Mouse (Mus musculus): ENCODE data around the gene Kcnj15. TPM values are rescaled to one million over a fixed set of nuclear protein-coding genes. Genes with fewer than 3 reads are reported as not detected.

The Kcnj15 gene
- total and polyA plus RNA-seq, 2 experiments from 2014 or later: 0.05 to 0.34 TPM

DNA sequence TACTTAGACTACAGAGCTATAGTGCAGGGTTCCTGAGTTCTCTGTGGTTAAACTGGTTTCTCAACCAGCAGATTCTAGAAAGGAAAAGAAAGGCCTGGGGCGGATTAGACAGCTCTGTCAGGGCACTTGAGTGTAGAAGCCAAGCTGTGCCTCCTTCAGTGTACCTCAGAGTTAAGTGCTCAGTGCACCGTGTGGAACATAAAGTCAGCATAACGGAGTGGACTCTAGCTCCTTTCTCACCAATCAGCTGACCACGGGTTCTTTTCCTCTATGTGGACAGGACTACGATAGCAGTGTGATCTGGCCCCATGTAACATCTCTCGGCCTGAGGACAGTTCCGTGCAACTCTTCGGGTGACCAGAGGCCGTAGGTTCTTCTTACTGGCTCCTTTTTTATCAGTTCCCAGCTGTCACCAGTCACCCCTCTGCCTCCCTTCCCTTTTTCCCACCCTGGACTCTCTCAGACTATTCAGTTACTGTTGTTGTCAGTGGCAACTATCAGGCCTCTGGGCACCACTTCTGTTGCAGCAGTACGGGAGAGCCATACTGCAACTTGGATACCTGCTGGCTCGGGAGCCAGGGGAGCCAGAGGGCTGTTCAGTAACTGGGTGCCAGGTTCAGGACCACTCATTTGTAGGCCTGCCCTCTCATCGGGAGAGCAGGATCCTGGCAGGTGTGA is 12.6 kb upstream of the Kcnj15 start:
- H3K9me3 ChIP-seq (ENCODE audit: low read length): no peaks in the 10 kb centered on the region
- no peaks in the 10 kb centered on the region for H3K27me3 ChIP-seq (ENCODE audit: insufficient read depth, low read length)
- no peak for TF ChIP-seq CTCF (IDR thresholded peaks at IDR 0.05; ENCODE audit: low read depth)
- no peaks in the 10 kb centered on the region for H3K36me3 ChIP-seq (ENCODE audit: insufficient read depth, low read length)
- H3K27ac ChIP-seq: no peak overlapping the region
- WGBS: 83% methylated on average over 12 of the region's 12 CpGs
- no peak for ATAC-seq
- no peak overlapping the region for H3K4me3 ChIP-seq (ENCODE audit: low read length)
- H3K4me2 ChIP-seq (ENCODE audit: low read depth, low read length): no peak overlapping the region
- no peaks in the 10 kb centered on the region for H3K4me1 ChIP-seq (ENCODE audit: insufficient read depth, low read length)
- no peak overlapping the region for H3K9ac ChIP-seq (replicated peaks; ENCODE audit: low read length)
- DNase-seq (ENCODE audit: low spot score): no peak

DNA sequence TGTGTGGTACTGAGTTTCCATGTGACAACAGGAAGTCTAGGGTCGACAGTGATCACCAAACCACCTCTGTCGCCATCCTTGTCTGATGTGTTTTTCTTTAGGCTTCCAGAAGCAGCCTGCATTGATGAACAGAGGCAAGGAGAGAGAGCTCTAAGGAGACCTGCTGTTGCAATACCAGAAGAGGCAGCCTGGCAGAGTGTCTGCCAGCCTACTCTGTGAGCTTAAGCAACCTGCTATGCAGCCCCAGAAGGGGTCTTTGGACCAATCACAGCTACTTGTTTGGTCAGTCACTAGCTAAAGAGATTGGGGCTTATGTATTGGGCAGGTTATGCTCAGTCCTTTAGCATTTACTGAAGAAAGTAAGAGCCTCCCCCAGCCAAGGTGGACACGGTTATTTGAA is 11.9 kb upstream of the Kcnj15 start:
- no peak overlapping the region for H3K27ac ChIP-seq
- H3K9ac ChIP-seq (replicated peaks; ENCODE audit: low read length): no peak overlapping the region
- H3K36me3 ChIP-seq (ENCODE audit: insufficient read depth, low read length): no peaks in the 10 kb centered on the region
- H3K4me2 ChIP-seq (ENCODE audit: low read depth, low read length): no peak overlapping the region
- TF ChIP-seq CTCF (IDR thresholded peaks at IDR 0.05; ENCODE audit: low read depth): no peak
- H3K27me3 ChIP-seq (ENCODE audit: insufficient read depth, low read length): no peaks in the 10 kb centered on the region
- no peak overlapping the region for H3K4me3 ChIP-seq (ENCODE audit: low read length)
- ATAC-seq (no peak), DNase-seq (ENCODE audit: low spot score) (peak; percentile 9)
- no peaks in the 10 kb centered on the region for H3K4me1 ChIP-seq (ENCODE audit: insufficient read depth, low read length)
- WGBS: 83% methylated on average over 3 of the region's 3 CpGs
- H3K9me3 ChIP-seq (ENCODE audit: low read length): no peaks in the 10 kb centered on the region

DNA sequence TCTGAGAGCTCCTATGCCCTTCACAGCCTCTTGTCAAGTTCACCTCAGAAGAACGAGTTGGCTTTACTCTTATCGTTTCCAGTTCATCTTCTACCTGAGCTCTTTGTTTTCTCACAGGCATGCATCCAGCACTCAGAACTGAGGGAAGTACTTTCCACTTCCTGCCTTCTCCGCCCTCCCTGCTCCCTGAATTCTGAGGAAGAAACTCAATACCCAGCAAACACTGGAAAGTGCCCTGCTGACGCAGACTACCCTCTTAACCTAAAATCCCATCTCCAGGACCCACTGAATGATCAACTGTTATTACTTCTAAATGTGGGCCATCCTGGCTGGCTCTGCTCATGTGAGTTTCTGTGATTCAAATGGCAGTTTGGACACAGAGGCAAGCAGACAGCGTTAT is 8.7 kb upstream of the Kcnj15 start:
- 86% methylated on average over 5 of the region's 5 CpGs for WGBS
- DNase-seq (ENCODE audit: low spot score) (no peak), ATAC-seq (no peak)
- Histone ChIP-seq H3K4me1 (ENCODE audit: insufficient read depth, low read length) (no peaks in the 10 kb centered on the region), H3K9me3 (ENCODE audit: low read length) (no peaks in the 10 kb centered on the region), H3K9ac (replicated peaks; ENCODE audit: low read length) (no peak overlapping the region), H3K4me3 (ENCODE audit: low read length) (no peak overlapping the region), H3K27ac (no peak overlapping the region), H3K27me3 (ENCODE audit: insufficient read depth, low read length) (no peaks in the 10 kb centered on the region), H3K36me3 (ENCODE audit: insufficient read depth, low read length) (no peaks in the 10 kb centered on the region), H3K4me2 (ENCODE audit: low read depth, low read length) (no peak overlapping the region)
- no peak for TF ChIP-seq CTCF (IDR thresholded peaks at IDR 0.05; ENCODE audit: low read depth)

DNA sequence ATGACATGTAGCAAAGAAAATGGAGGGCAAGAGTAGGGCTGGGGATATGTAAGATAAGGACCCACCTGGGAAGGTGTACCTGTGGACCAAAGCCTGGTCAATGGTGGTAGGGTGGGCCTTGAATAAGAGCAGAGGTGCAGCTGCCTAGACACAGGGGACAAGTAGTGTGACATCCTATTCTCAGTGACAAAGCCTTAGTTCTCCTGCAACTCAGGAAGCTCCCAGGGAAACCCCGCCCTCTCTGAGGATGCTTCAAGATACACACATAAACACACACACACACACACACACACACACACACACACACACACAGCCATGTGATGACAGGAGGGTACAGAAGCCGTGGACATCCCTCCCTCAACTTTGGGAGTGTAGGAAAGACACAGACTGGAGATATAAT is 710 bp upstream of the Kcnj15 start:
- Histone ChIP-seq H3K36me3 (ENCODE audit: insufficient read depth, low read length) (no peaks in the 10 kb centered on the region), H3K4me1 (ENCODE audit: insufficient read depth, low read length) (no peaks in the 10 kb centered on the region), H3K4me2 (ENCODE audit: low read depth, low read length) (no peak overlapping the region), H3K9ac (replicated peaks; ENCODE audit: low read length) (no peak overlapping the region), H3K9me3 (ENCODE audit: low read length) (no peaks in the 10 kb centered on the region), H3K27ac (no peak overlapping the region), H3K27me3 (ENCODE audit: insufficient read depth, low read length) (no peaks in the 10 kb centered on the region), H3K4me3 (ENCODE audit: low read length) (no peak overlapping the region)
- 75% methylated on average over 2 of the region's 2 CpGs for WGBS
- DNase-seq (ENCODE audit: low spot score): no peak
- ATAC-seq: no peak
- no peak for TF ChIP-seq CTCF (IDR thresholded peaks at IDR 0.05; ENCODE audit: low read depth)

DNA sequence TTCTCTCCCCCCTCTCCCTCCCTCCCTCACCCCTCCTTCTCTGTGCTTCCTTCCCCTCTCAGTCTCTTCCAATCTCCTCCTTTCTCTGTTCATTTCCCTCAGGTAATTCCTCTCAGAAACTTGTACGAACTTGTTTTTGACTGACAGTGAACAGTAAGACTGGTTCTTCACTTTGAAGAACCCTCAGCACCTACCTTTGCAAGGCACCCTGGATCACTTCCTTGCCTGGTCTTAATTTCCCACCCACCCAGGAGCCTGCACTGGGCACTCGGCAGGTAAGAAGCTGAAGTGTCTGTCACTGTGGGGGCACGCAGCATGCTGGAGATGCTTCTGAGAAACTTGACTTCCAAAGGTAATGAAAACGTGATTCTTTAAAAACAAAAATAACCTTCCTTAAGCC is 742 bp downstream of the Kcnj15 start:
- TF ChIP-seq CTCF (IDR thresholded peaks at IDR 0.05; ENCODE audit: low read depth): no peak
- DNase-seq (ENCODE audit: low spot score) (no peak), ATAC-seq (no peak)
- Histone ChIP-seq H3K9ac (replicated peaks; ENCODE audit: low read length) (no peak overlapping the region), H3K4me1 (ENCODE audit: insufficient read depth, low read length) (no peaks in the 10 kb centered on the region), H3K4me2 (ENCODE audit: low read depth, low read length) (no peak overlapping the region), H3K27ac (no peak overlapping the region), H3K9me3 (ENCODE audit: low read length) (no peaks in the 10 kb centered on the region), H3K4me3 (ENCODE audit: low read length) (no peak overlapping the region), H3K27me3 (ENCODE audit: insufficient read depth, low read length) (no peaks in the 10 kb centered on the region), H3K36me3 (ENCODE audit: insufficient read depth, low read length) (no peaks in the 10 kb centered on the region)
- WGBS: 55% methylated on average over 4 of the region's 4 CpGs

DNA sequence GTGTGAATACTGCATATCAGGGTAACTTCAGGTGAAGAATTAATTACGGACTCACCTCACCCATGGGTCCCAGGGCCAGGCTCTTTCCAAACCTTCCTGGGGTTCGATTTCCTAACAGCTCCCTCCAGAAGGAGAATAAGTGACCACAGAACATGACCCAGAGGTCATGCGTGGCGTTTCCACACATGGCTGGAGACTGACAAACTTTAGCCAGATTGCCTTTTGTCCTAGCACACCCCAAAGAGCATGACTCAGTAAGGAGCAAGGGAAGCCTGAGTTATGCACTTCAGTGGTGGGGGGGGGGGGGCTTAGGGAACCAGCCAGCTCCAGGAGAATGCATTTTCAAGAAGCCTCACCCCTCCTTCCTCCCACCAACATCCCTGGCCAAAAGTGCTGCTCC is 2.1 kb downstream of the Kcnj15 start:
- no peak overlapping the region for H3K4me3 ChIP-seq (ENCODE audit: low read length)
- ATAC-seq: no peak
- no peaks in the 10 kb centered on the region for H3K9me3 ChIP-seq (ENCODE audit: low read length)
- 64% methylated on average over 4 of the region's 4 CpGs for WGBS
- H3K4me2 ChIP-seq (ENCODE audit: low read depth, low read length): no peak overlapping the region
- no peak for DNase-seq (ENCODE audit: low spot score)
- no peaks in the 10 kb centered on the region for H3K4me1 ChIP-seq (ENCODE audit: insufficient read depth, low read length)
- no peak overlapping the region for H3K9ac ChIP-seq (replicated peaks; ENCODE audit: low read length)
- no peak for TF ChIP-seq CTCF (IDR thresholded peaks at IDR 0.05; ENCODE audit: low read depth)
- no peaks in the 10 kb centered on the region for H3K36me3 ChIP-seq (ENCODE audit: insufficient read depth, low read length)
- no peaks in the 10 kb centered on the region for H3K27me3 ChIP-seq (ENCODE audit: insufficient read depth, low read length)
- no peak overlapping the region for H3K27ac ChIP-seq

DNA sequence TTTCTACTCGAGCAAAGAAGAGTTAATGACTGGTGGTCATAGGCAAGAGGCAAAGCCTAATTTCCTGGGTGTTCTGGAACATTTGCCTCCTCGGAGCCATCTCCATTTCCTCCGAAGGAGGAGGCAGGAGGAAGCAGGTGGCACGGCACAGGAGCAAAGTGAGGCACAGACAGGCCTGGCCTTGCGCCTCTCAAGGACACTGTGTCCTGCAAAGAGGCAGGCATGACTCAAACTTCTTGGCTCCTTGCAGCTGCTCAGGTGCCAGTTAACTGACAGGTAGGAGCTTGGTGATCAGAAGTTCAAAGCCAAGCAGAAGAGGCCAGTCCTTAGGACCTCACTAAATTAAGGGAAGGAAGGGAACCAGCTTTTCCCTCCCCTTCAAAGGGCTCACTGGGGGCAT is 3.3 kb downstream of the Kcnj15 start:
- DNase-seq (ENCODE audit: low spot score): no peak
- WGBS: 69% methylated on average over 5 of the region's 5 CpGs
- Histone ChIP-seq H3K9ac (replicated peaks; ENCODE audit: low read length) (no peak overlapping the region), H3K9me3 (ENCODE audit: low read length) (no peaks in the 10 kb centered on the region), H3K27me3 (ENCODE audit: insufficient read depth, low read length) (no peaks in the 10 kb centered on the region), H3K4me3 (ENCODE audit: low read length) (no peak overlapping the region), H3K4me1 (ENCODE audit: insufficient read depth, low read length) (no peaks in the 10 kb centered on the region), H3K4me2 (ENCODE audit: low read depth, low read length) (no peak overlapping the region), H3K36me3 (ENCODE audit: insufficient read depth, low read length) (no peaks in the 10 kb centered on the region), H3K27ac (no peak overlapping the region)
- ATAC-seq: no peak
- no peak for TF ChIP-seq CTCF (IDR thresholded peaks at IDR 0.05; ENCODE audit: low read depth)

Data from hindbrain, postnatal 0 days (tissue).